Mouse (Mus musculus): ENCODE measurements around the gene Kcnt2. TPM values are rescaled to one million over a fixed set of nuclear protein-coding genes. Genes with fewer than 3 reads are reported as not detected.

Kcnt2 gene
- polyA plus RNA-seq, 2 experiments = 2.2 to 2.3 TPM

GRCm38 (mm10) chr1:140531285-140531908, 285.4 kb downstream of the Kcnt2 start:
- no peaks in the 10 kb centered on the region for H3K36me3 ChIP-seq (ENCODE audit: control insufficient read depth, insufficient read depth, low read length)
- no peak overlapping the region for H3K9ac ChIP-seq (ENCODE audit: low read depth, low read length, severe bottlenecking)
- 37% methylated on average over 4 of the region's 4 CpGs for WGBS
- ATAC-seq (ENCODE audit: low FRiP score, low read depth) (peak; percentile 65; the same call in 1 of the 2 replicates), DNase-seq (ENCODE audit: low spot score) (peak; percentile 76)
- no peaks in the 10 kb centered on the region for H3K9me3 ChIP-seq (ENCODE audit: control insufficient read depth, low read length)
- H3K4me1 ChIP-seq (ENCODE audit: control insufficient read depth, insufficient read depth, low read length) = no peaks in the 10 kb centered on the region
- H3K4me3 ChIP-seq (replicated peaks; ENCODE audit: low read length) = no peak overlapping the region
- no peak overlapping the region for H3K4me2 ChIP-seq (replicated peaks; ENCODE audit: low read depth, low read length, severe bottlenecking)
- TF ChIP-seq POLR2A (IDR thresholded peaks at IDR 0.05; ENCODE audit: borderline replicate concordance, extremely low read depth, insufficient read depth, insufficient read length) = no peak
- H3K27me3 ChIP-seq (ENCODE audit: control insufficient read depth, insufficient read depth, low read length) = no peaks in the 10 kb centered on the region
- no peak overlapping the region for H3K27ac ChIP-seq (replicated peaks; ENCODE audit: low read depth, low read length)

GRCm38 (mm10) chr1:140534849-140535248, 288.9 kb downstream of the Kcnt2 start:
- Histone ChIP-seq H3K4me1 (ENCODE audit: control insufficient read depth, insufficient read depth, low read length) (no peaks in the 10 kb centered on the region), H3K27ac (replicated peaks; ENCODE audit: low read depth, low read length) (no peak overlapping the region), H3K27me3 (ENCODE audit: control insufficient read depth, insufficient read depth, low read length) (no peaks in the 10 kb centered on the region), H3K9me3 (ENCODE audit: control insufficient read depth, low read length) (no peaks in the 10 kb centered on the region), H3K4me2 (replicated peaks; ENCODE audit: low read depth, low read length, severe bottlenecking) (no peak overlapping the region), H3K36me3 (ENCODE audit: control insufficient read depth, insufficient read depth, low read length) (no peaks in the 10 kb centered on the region), H3K9ac (ENCODE audit: low read depth, low read length, severe bottlenecking) (no peak overlapping the region), H3K4me3 (replicated peaks; ENCODE audit: low read length) (no peak overlapping the region)
- TF ChIP-seq POLR2A (IDR thresholded peaks at IDR 0.05; ENCODE audit: borderline replicate concordance, extremely low read depth, insufficient read depth, insufficient read length) = no peak
- ATAC-seq (ENCODE audit: low FRiP score, low read depth) (no peak), DNase-seq (ENCODE audit: low spot score) (no peak)

DNA sequence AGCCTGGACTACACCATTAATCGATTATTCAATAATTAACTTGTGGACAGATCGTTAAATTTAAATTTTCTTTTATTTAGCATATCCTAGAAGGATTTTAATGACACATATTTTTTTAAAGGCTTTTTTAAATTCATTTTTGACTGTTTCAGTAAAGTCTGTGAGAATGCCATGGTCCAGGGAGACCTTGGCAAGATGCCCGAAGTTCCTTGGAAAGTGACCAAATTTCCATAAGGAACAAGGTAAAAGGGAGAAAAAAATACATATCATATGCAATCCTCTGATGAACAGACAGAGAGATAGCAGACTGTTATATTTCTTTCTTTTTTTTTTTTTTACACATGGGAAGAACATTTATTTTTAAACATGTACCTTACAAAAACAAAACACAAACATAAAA, 296.1 kb downstream of the Kcnt2 start:
- DNase-seq (ENCODE audit: low spot score) = peak; percentile 17
- WGBS = 79% methylated on average over 3 of the region's 3 CpGs
- H3K9me3 ChIP-seq (ENCODE audit: control insufficient read depth, low read length) = no peaks in the 10 kb centered on the region
- TF ChIP-seq POLR2A (IDR thresholded peaks at IDR 0.05; ENCODE audit: borderline replicate concordance, extremely low read depth, insufficient read depth, insufficient read length) = no peak
- no peak overlapping the region for H3K27ac ChIP-seq (replicated peaks; ENCODE audit: low read depth, low read length)
- no peaks in the 10 kb centered on the region for H3K4me1 ChIP-seq (ENCODE audit: control insufficient read depth, insufficient read depth, low read length)
- no peak for ATAC-seq (ENCODE audit: low FRiP score, low read depth)
- no peak overlapping the region for H3K9ac ChIP-seq (ENCODE audit: low read depth, low read length, severe bottlenecking)
- H3K4me3 ChIP-seq (replicated peaks; ENCODE audit: low read length) = no peak overlapping the region
- no peak overlapping the region for H3K4me2 ChIP-seq (replicated peaks; ENCODE audit: low read depth, low read length, severe bottlenecking)
- H3K27me3 ChIP-seq (ENCODE audit: control insufficient read depth, insufficient read depth, low read length) = no peaks in the 10 kb centered on the region
- H3K36me3 ChIP-seq (ENCODE audit: control insufficient read depth, insufficient read depth, low read length) = no peaks in the 10 kb centered on the region

DNA sequence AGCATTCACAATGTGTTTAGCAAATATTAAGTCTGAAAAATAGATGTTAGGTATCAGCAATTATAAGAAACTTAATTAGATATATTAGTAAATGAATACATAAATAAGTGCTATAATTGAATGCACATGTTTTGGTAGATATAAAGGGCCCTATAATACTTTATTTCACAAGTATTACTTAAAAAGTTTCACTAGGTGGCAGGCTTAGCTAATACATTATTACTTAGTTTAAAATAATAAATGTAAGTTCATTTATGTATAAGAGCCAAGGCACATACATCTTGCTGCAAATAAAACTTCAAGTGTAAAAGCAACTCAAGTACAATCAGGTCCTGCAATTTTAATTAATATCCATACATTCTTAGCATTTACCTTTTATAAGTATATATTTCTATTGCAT, 302.8 kb downstream of the Kcnt2 start:
- H3K9me3 ChIP-seq (ENCODE audit: control insufficient read depth, low read length) = no peaks in the 10 kb centered on the region
- TF ChIP-seq POLR2A (IDR thresholded peaks at IDR 0.05; ENCODE audit: borderline replicate concordance, extremely low read depth, insufficient read depth, insufficient read length) = no peak
- H3K36me3 ChIP-seq (ENCODE audit: control insufficient read depth, insufficient read depth, low read length) = no peaks in the 10 kb centered on the region
- no peak overlapping the region for H3K27ac ChIP-seq (replicated peaks; ENCODE audit: low read depth, low read length)
- no peaks in the 10 kb centered on the region for H3K27me3 ChIP-seq (ENCODE audit: control insufficient read depth, insufficient read depth, low read length)
- H3K4me3 ChIP-seq (replicated peaks; ENCODE audit: low read length) = no peak overlapping the region
- H3K4me2 ChIP-seq (replicated peaks; ENCODE audit: low read depth, low read length, severe bottlenecking) = no peak overlapping the region
- H3K4me1 ChIP-seq (ENCODE audit: control insufficient read depth, insufficient read depth, low read length) = no peaks in the 10 kb centered on the region
- DNase-seq (ENCODE audit: low spot score) (peak; percentile 65), ATAC-seq (ENCODE audit: low FRiP score, low read depth) (no peak)
- no peak overlapping the region for H3K9ac ChIP-seq (ENCODE audit: low read depth, low read length, severe bottlenecking)

- H3K4me3 ChIP-seq (replicated peaks; ENCODE audit: low read length) = no peak overlapping the region
- no peak for ATAC-seq (ENCODE audit: low FRiP score, low read depth)
Observed at GRCm38 (mm10) chr1:140560801-140561200, 314.8 kb downstream of the Kcnt2 start.

GRCm38 (mm10) chr1:140572141-140572540, 326.2 kb downstream of the Kcnt2 start:
- Histone ChIP-seq H3K27me3 (ENCODE audit: control insufficient read depth, insufficient read depth, low read length) (no peaks in the 10 kb centered on the region), H3K4me1 (ENCODE audit: control insufficient read depth, insufficient read depth, low read length) (no peaks in the 10 kb centered on the region), H3K27ac (replicated peaks; ENCODE audit: low read depth, low read length) (no peak overlapping the region), H3K4me2 (replicated peaks; ENCODE audit: low read depth, low read length, severe bottlenecking) (no peak overlapping the region), H3K4me3 (replicated peaks; ENCODE audit: low read length) (no peak overlapping the region), H3K9me3 (ENCODE audit: control insufficient read depth, low read length) (no peaks in the 10 kb centered on the region), H3K9ac (ENCODE audit: low read depth, low read length, severe bottlenecking) (no peak overlapping the region), H3K36me3 (ENCODE audit: control insufficient read depth, insufficient read depth, low read length) (no peaks in the 10 kb centered on the region)
- no peak for DNase-seq (ENCODE audit: low spot score)
- TF ChIP-seq POLR2A (IDR thresholded peaks at IDR 0.05; ENCODE audit: borderline replicate concordance, extremely low read depth, insufficient read depth, insufficient read length) = no peak
- WGBS = 74% methylated on average over 7 of the region's 7 CpGs
- no peak for ATAC-seq (ENCODE audit: low FRiP score, low read depth)

More at GRCm38 (mm10) chr1:140560801-140561200, 314.8 kb downstream of the Kcnt2 start:
- TF ChIP-seq POLR2A (IDR thresholded peaks at IDR 0.05; ENCODE audit: borderline replicate concordance, extremely low read depth, insufficient read depth, insufficient read length) = no peak
- H3K9ac ChIP-seq (ENCODE audit: low read depth, low read length, severe bottlenecking) = no peak overlapping the region
- H3K4me2 ChIP-seq (replicated peaks; ENCODE audit: low read depth, low read length, severe bottlenecking) = no peak overlapping the region
- no peaks in the 10 kb centered on the region for H3K4me1 ChIP-seq (ENCODE audit: control insufficient read depth, insufficient read depth, low read length)
- DNase-seq (ENCODE audit: low spot score) = no peak
- no peaks in the 10 kb centered on the region for H3K9me3 ChIP-seq (ENCODE audit: control insufficient read depth, low read length)
- H3K27ac ChIP-seq (replicated peaks; ENCODE audit: low read depth, low read length) = no peak overlapping the region
- H3K27me3 ChIP-seq (ENCODE audit: control insufficient read depth, insufficient read depth, low read length) = no peaks in the 10 kb centered on the region
- H3K36me3 ChIP-seq (ENCODE audit: control insufficient read depth, insufficient read depth, low read length) = no peaks in the 10 kb centered on the region
